Mouse (Mus musculus): Measurements from ENCODE around the gene Dao. TPM values are rescaled to one million over a fixed set of nuclear protein-coding genes. Genes with fewer than 3 reads are reported as not detected.

Dao gene
- polyA plus RNA-seq (2015; fragmentation: Nextera tagmentation; extraction: Ambion mirVana), result not detected in 2 replicates

DNA sequence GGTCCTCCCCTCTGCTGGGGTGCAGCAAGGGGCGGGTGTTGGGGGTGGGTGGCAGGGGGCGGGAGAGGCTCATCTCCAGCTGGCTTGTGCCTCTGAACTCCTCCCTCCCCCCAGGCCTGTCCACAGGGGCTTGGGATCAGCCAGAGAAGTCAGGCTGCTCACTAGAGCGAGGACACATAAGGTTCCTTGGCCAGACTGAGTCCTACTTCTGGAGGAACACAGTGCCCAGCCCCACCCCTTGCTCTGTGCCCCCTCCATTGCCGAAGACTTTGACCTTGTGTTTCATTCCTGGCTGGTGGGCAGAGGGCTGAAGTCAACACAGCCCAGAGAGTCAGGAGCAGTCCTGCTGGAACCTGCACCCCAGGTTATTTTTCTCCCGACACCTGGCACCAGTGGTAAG is at the start of gene Dao:
TSS of gene Dao (plus strand) at position 162 of the 400 bp plus-strand sequence.
- H3K9ac ChIP-seq, result no peak within 1 kb of the TSS
- no peak for ATAC-seq (ENCODE audit: low FRiP score)
- no peaks in the 10 kb centered on the region for H3K36me3 ChIP-seq
- no peaks in the 10 kb centered on the region for H3K27me3 ChIP-seq
- WGBS, result 83% methylated on average over 3 of the region's 5 CpGs
- H3K4me1 ChIP-seq (replicated peaks), result 0 out of 2 replicates have a peak, but pooled peaks cover 5% of the 10 kb centered on the region
- H3K9me3 ChIP-seq, result no peaks in the 10 kb centered on the region
- H3K27ac ChIP-seq, result no peak within 1 kb of the TSS
- H3K4me2 ChIP-seq, result no peak within 1 kb of the TSS
- no peak within 1 kb of the TSS for H3K4me3 ChIP-seq

DNA sequence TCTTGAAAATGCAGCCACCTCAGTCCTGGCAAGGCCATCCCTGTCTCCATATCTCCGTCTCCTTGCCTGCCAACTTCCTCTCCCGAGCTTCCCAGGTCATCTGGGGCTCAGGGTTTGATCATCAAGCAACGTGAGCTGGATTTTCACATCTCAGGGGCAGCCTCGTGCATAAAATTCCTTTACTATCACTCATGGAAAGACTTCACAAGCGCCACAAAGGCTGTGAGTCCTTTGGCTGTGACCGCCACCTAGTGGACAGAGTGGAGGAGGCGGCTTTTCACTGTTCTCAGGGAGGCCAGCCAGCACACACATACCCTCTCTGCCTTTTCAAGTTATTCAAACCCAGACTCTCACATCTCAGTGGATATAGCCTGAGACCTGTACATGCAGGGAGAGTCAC is 49.1 kb upstream of the Dao start:
- H3K27me3 ChIP-seq, result no peaks in the 10 kb centered on the region
- 0 out of 2 replicates have a peak overlapping the region, but pooled peaks have one; percentile 50 for H3K27ac ChIP-seq
- H3K9me3 ChIP-seq, result no peaks in the 10 kb centered on the region
- H3K4me2 ChIP-seq, result no peak overlapping the region
- H3K9ac ChIP-seq, result no peak overlapping the region
- H3K36me3 ChIP-seq, result peaks cover 62% of the 10 kb centered on the region
- H3K4me3 ChIP-seq, result no peak overlapping the region
- 15% methylated on average over 7 of the region's 7 CpGs for WGBS
- peaks cover 12% of the 10 kb centered on the region for H3K4me1 ChIP-seq (replicated peaks)
- no peak for ATAC-seq (ENCODE audit: low FRiP score)

GRCm38 (mm10) chr5:113955281-113955680 is 48.2 kb upstream of the Dao start:
- Histone ChIP-seq H3K4me1 (replicated peaks) (peaks cover 10% of the 10 kb centered on the region), H3K4me3 (no peak overlapping the region), H3K4me2 (no peak overlapping the region), H3K9ac (no peak overlapping the region), H3K27ac (no peak overlapping the region), H3K27me3 (no peaks in the 10 kb centered on the region), H3K36me3 (peaks cover 57% of the 10 kb centered on the region), H3K9me3 (no peaks in the 10 kb centered on the region)
- 93% methylated on average over 5 of the region's 5 CpGs for WGBS
- no peak for ATAC-seq (ENCODE audit: low FRiP score)

- no peak overlapping the region for H3K27ac ChIP-seq
- peaks cover 57% of the 10 kb centered on the region for H3K36me3 ChIP-seq
- peaks cover 9% of the 10 kb centered on the region for H3K4me1 ChIP-seq (replicated peaks)
- H3K9ac ChIP-seq, result no peak overlapping the region
- H3K27me3 ChIP-seq, result no peaks in the 10 kb centered on the region
- no peak overlapping the region for H3K4me3 ChIP-seq
- no peak overlapping the region for H3K4me2 ChIP-seq
- 90% methylated on average over 8 of the region's 8 CpGs for WGBS
- H3K9me3 ChIP-seq, result no peaks in the 10 kb centered on the region
- no peak for ATAC-seq (ENCODE audit: low FRiP score)
Observed at GRCm38 (mm10) chr5:113955691-113956090, 47.8 kb upstream of the Dao start.

GRCm38 (mm10) chr5:113956510-113956909 is 47.0 kb upstream of the Dao start:
- H3K27ac ChIP-seq, result no peak overlapping the region
- H3K36me3 ChIP-seq, result peaks cover 57% of the 10 kb centered on the region
- no peak overlapping the region for H3K4me3 ChIP-seq
- ATAC-seq (ENCODE audit: low FRiP score), result 0 out of 2 replicates have a peak, but pooled peaks have one; percentile 28
- no peak overlapping the region for H3K9ac ChIP-seq
- peaks cover 7% of the 10 kb centered on the region for H3K4me1 ChIP-seq (replicated peaks)
- H3K4me2 ChIP-seq, result no peak overlapping the region
- no peaks in the 10 kb centered on the region for H3K9me3 ChIP-seq
- H3K27me3 ChIP-seq, result no peaks in the 10 kb centered on the region
- WGBS, result 6% methylated on average over 4 of the region's 4 CpGs

DNA sequence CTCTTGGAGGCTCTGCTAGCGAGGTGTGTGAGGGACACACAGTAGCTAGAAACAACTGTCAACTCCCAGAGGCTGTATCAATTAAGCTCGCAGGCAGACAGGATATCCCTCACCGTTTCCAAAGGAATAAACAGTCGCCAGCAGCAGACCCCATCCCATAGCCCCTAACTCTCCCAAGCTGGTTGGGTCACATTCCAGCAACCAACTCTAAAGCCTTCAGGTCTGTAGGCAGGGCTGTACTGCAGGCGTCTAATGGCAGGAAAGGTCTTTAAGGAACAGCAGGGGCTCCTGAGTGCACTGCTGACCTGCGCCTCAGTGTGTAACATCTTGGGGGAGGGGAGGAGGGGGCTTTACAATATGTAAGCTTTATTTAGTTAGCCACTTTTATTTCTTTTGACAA is 44.5 kb upstream of the Dao start:
- Histone ChIP-seq H3K4me2 (no peak overlapping the region), H3K27ac (no peak overlapping the region), H3K9ac (no peak overlapping the region), H3K4me1 (replicated peaks) (peaks cover 7% of the 10 kb centered on the region), H3K27me3 (no peaks in the 10 kb centered on the region), H3K4me3 (no peak overlapping the region), H3K36me3 (peaks cover 41% of the 10 kb centered on the region), H3K9me3 (no peaks in the 10 kb centered on the region)
- WGBS, result 7% methylated on average over 6 of the region's 6 CpGs
- ATAC-seq (ENCODE audit: low FRiP score), result no peak

DNA sequence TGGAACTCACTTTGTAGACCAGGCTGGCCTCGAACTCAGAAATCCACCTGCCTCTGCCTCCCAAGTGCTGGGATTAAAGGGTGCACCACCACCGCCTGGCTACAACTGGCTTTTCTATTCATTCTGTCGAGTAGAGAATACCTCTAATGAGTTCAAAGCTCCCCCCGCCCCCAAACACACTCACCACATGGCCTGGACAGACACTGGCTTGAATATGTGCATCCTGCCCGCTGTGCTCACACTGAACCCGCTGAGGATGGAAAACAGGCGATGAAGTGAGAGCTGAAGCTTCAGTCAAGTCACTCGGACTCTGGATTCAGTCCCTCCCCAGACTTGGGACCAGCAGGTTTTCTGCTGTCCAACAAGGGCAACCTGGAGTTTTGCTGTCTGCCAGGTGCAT is 43.1 kb upstream of the Dao start:
- ATAC-seq (ENCODE audit: low FRiP score), result no peak

GRCm38 (mm10) chr5:113961776-113962175 is 41.7 kb upstream of the Dao start:
- Histone ChIP-seq H3K4me3 (no peak overlapping the region), H3K27me3 (no peaks in the 10 kb centered on the region), H3K27ac (no peak overlapping the region), H3K4me1 (replicated peaks) (peaks cover 4% of the 10 kb centered on the region), H3K9me3 (no peaks in the 10 kb centered on the region), H3K4me2 (no peak overlapping the region), H3K36me3 (peaks cover 55% of the 10 kb centered on the region), H3K9ac (no peak overlapping the region)
- ATAC-seq (ENCODE audit: low FRiP score), result no peak
- 83% methylated on average over 7 of the region's 7 CpGs for WGBS

More for the DNA sequence above, 43.1 kb upstream of the Dao start:
- Histone ChIP-seq H3K4me2 (no peak overlapping the region), H3K9ac (no peak overlapping the region), H3K9me3 (no peaks in the 10 kb centered on the region), H3K4me3 (no peak overlapping the region), H3K27ac (no peak overlapping the region), H3K36me3 (peaks cover 46% of the 10 kb centered on the region), H3K27me3 (no peaks in the 10 kb centered on the region), H3K4me1 (replicated peaks) (peaks cover 4% of the 10 kb centered on the region)
- WGBS, result 77% methylated on average over 8 of the region's 8 CpGs

DNA sequence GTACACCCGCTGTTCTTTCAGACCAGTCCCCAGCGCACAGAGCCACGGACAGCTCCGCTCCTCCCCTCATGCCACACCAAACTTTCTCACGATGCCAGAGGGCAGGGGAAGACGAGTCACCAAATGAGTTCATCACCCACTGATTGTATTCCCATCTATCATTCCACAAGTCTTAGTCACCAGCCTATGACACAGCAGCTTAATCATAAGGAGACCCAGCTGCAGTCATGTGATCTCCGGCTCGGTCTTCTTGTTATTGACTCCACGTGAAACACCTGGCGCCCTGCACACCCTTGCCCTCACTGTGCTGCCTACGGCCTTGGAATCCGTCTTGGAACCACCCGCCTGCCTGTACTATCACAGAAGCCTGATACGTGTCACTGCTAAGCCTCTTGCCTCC is 38.5 kb upstream of the Dao start:
- H3K9me3 ChIP-seq, result no peaks in the 10 kb centered on the region
- 79% methylated on average over 14 of the region's 14 CpGs for WGBS
- no peaks in the 10 kb centered on the region for H3K27me3 ChIP-seq
- no peak overlapping the region for H3K4me3 ChIP-seq
- H3K27ac ChIP-seq, result no peak overlapping the region
- no peak for ATAC-seq (ENCODE audit: low FRiP score)
- no peaks in the 10 kb centered on the region; the same call in 1 of the 2 replicates for H3K4me1 ChIP-seq (replicated peaks)
- no peak overlapping the region for H3K4me2 ChIP-seq
- H3K9ac ChIP-seq, result no peak overlapping the region
- peaks cover 78% of the 10 kb centered on the region for H3K36me3 ChIP-seq

DNA sequence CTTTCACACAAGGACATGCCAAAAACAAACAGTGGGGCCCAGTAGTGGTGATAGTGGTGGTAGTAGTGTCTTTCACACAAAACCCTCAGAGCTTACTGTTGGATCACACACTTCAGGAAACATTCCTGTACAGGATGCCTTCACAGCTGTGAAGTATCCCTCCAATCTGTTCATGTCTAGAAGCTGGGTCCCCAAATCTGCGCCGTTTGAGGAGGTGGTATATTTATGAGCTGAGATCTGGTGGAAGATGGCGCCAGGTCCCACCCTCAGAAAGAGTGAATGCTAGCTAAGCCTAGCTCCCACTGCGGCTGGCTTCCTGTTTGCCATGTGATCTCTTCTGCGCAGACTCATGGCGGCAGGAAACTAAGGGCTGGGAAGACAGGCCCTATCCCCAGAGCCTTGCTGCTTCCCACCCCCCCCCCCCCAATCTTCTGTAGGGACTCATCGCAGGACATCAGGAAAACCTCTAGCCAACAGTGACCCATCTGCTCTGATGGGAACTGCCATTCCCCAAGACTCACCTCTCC is 37.8 kb upstream of the Dao start:
- peaks cover 77% of the 10 kb centered on the region for H3K36me3 ChIP-seq
- H3K4me2 ChIP-seq, result no peak overlapping the region
- no peak overlapping the region for H3K4me3 ChIP-seq
- 97% methylated on average over 7 of the region's 7 CpGs for WGBS
- H3K9me3 ChIP-seq, result no peaks in the 10 kb centered on the region
- H3K27me3 ChIP-seq, result no peaks in the 10 kb centered on the region
- H3K4me1 ChIP-seq (replicated peaks), result no peaks in the 10 kb centered on the region
- H3K9ac ChIP-seq, result no peak overlapping the region
- ATAC-seq (ENCODE audit: low FRiP score), result no peak
- H3K27ac ChIP-seq, result no peak overlapping the region

DNA sequence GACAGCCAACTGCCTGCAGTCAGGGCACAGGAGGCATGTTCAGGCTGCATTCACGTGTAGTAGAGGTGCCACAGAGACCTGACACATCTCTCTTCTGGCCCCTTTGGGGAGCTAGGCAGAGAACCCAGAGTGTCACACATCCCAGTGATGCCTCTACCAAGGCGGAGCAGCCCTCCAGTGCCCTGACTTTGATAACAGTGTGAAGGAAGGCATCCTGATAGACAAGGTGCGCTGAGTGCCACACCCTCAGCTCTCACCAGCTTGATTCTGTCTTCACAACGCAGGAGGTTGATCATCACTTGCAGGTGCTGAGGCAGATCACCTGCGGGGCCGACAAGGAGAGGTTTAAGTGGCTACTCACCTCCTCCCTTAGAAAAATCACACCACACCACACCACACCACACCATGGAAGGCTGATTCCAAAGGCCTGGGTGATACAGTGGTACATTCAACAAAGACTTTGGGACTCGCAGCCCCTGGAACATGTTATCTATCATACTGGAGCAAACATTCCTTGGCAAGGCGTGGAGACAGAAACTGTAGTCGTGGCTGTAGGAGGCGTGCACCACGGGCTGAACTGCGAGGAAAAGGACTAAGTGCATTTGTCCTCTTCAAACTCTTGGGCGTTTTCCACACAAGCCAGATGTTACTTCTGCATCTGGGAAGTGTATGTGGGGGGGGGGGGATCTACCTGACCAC is 36.9 kb upstream of the Dao start:
- peaks cover 68% of the 10 kb centered on the region for H3K36me3 ChIP-seq
- no peaks in the 10 kb centered on the region for H3K27me3 ChIP-seq
- no peak overlapping the region for H3K9ac ChIP-seq
- no peak overlapping the region for H3K4me2 ChIP-seq
- no peak overlapping the region for H3K4me3 ChIP-seq
- H3K9me3 ChIP-seq, result no peaks in the 10 kb centered on the region
- H3K4me1 ChIP-seq (replicated peaks), result no peaks in the 10 kb centered on the region
- ATAC-seq (ENCODE audit: low FRiP score), result no peak
- no peak overlapping the region for H3K27ac ChIP-seq
- WGBS, result 91% methylated on average over 13 of the region's 13 CpGs

DNA sequence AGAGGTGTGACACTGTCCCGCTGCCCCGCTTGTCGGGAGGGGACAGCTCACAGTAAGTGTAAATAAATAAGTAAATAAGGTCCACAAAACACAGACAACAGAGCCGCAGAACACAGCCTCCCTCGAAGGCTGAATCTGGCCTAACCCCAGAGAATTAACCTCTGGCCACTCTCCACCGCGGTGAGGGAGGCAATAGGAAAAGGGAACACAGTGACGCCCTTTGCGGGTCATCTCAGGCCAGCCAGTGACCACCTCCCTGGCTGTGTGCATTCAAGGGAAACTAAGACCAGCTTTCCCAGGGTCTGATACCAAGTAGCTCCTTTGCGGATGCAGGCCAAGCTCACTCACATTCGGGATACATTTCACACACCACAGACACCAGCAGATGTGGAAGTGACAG is 35.1 kb upstream of the Dao start:
- Histone ChIP-seq H3K9me3 (no peaks in the 10 kb centered on the region), H3K4me1 (replicated peaks) (peaks cover 13% of the 10 kb centered on the region), H3K27ac (no peak overlapping the region), H3K27me3 (no peaks in the 10 kb centered on the region), H3K36me3 (peaks cover 68% of the 10 kb centered on the region), H3K9ac (no peak overlapping the region), H3K4me3 (no peak overlapping the region), H3K4me2 (no peak overlapping the region)
- no peak for ATAC-seq (ENCODE audit: low FRiP score)
- WGBS, result 70% methylated on average over 11 of the region's 11 CpGs

- WGBS, result 82% methylated on average over 10 of the region's 10 CpGs
- Histone ChIP-seq H3K4me3 (no peak overlapping the region), H3K4me2 (no peak overlapping the region), H3K27me3 (no peaks in the 10 kb centered on the region), H3K27ac (no peak overlapping the region), H3K9me3 (no peaks in the 10 kb centered on the region), H3K9ac (no peak overlapping the region), H3K36me3 (peaks cover 37% of the 10 kb centered on the region), H3K4me1 (replicated peaks) (peaks cover 41% of the 10 kb centered on the region)
- no peak for ATAC-seq (ENCODE audit: low FRiP score)
Observed at GRCm38 (mm10) chr5:113971434-113971960, 32.0 kb upstream of the Dao start.

All from hindbrain, embryonic 13.5 days (tissue).